Comparison of ENCODE assay signal across 7 mouse cellular contexts in genomic region chr9:116976575-116977408, GRCm38 (mm10).
DNase-seq lines count a peak whose midpoint lies in the region; ATAC-seq lines count a peak whose summit lies in the region.

No protein-coding gene starts in this region.

- 77% methylated on average over 21 of the region's 21 CpGs for WGBS in kidney, embryonic 15.5 days
- 77% methylated on average over 21 of the region's 21 CpGs for WGBS in limb, embryonic 15.5 days

- H3K9me3 ChIP-seq in kidney, embryonic 15.5 days (replicated peaks), result no peaks in the 10 kb centered on the region
- H3K9me3 ChIP-seq in limb, embryonic 15.5 days, result no peaks in the 10 kb centered on the region

- ATAC-seq in kidney, embryonic 15.5 days (replicated peaks; ENCODE audit: low FRiP score), result no peak
- no peak for ATAC-seq in limb, embryonic 15.5 days (ENCODE audit: insufficient number of reproducible peaks, low FRiP score, low TSS enrichment, low read depth)

- DNase-seq in kidney, adult 18-20 months, result no peak
- DNase-seq in ES-CJ7 (ENCODE audit: low read depth, low spot score), result peak; percentile 62
- DNase-seq in brain, adult 2 months (ENCODE audit: low read depth, low spot score), result peak; percentile 53
- no peak for DNase-seq in frontal cortex, postnatal 25 days (ENCODE audit: low spot score in 2 of 2)
- DNase-seq in left cerebral cortex, postnatal 36 days (ENCODE audit: low spot score in 2 of 2), result no peak

- no peak overlapping the region for H3K4me2 ChIP-seq in kidney, embryonic 15.5 days
- no peak overlapping the region for H3K4me2 ChIP-seq in limb, embryonic 15.5 days

- no peak overlapping the region for H3K4me3 ChIP-seq in kidney, embryonic 15.5 days (replicated peaks)
- H3K4me3 ChIP-seq in limb, embryonic 15.5 days, result no peak overlapping the region

- peak overlapping the region; percentile 51; the same call in 1 of the 2 replicates for H3K27ac ChIP-seq in kidney, embryonic 15.5 days
- H3K27ac ChIP-seq in limb, embryonic 15.5 days, result 0 out of 2 replicates have a peak overlapping the region, but pooled peaks have one; percentile 50

- H3K36me3 ChIP-seq in kidney, embryonic 15.5 days, result 0 out of 2 replicates have a peak, but pooled peaks cover 3% of the 10 kb centered on the region
- 0 out of 2 replicates have a peak, but pooled peaks cover 4% of the 10 kb centered on the region for H3K36me3 ChIP-seq in limb, embryonic 15.5 days

- no peaks in the 10 kb centered on the region for H3K27me3 ChIP-seq in kidney, embryonic 15.5 days
- no peaks in the 10 kb centered on the region for H3K27me3 ChIP-seq in limb, embryonic 15.5 days

- intact Hi-C loops in left cerebral cortex, postnatal 36 days (cut with DNase I), result no loop called here

- peaks cover 18% of the 10 kb centered on the region for H3K4me1 ChIP-seq in kidney, embryonic 15.5 days
- H3K4me1 ChIP-seq in limb, embryonic 15.5 days, result no peaks in the 10 kb centered on the region

- no peak overlapping the region for H3K9ac ChIP-seq in kidney, embryonic 15.5 days
- no peak overlapping the region for H3K9ac ChIP-seq in limb, embryonic 15.5 days

Comparison
In these comparisons a context has a peak if more than half of its experiments do, and no peak if none do; other contexts are left out.
1. DNase-seq: peak in ES-CJ7 (single experiment) and brain, adult 2 months (single experiment); none in kidney, adult 18-20 months (single experiment), frontal cortex, postnatal 25 days (0 of 2) and left cerebral cortex, postnatal 36 days (0 of 2).